Mouse (Mus musculus): Measurements from ENCODE around the gene Smok2a. TPM values are rescaled to one million over a fixed set of nuclear protein-coding genes. Genes with fewer than 3 reads are reported as not detected.
"Not testable (repeated sequence)": the region's sequence is repeated elsewhere in the genome, so short reads cannot be mapped to it uniquely, and the experiment has no call there.

Gene Smok2a
- total RNA-seq, 1 experiment from 2014 or later, result not detected

GRCm38 (mm10) chr17:13212136-13212850 is 8.7 kb upstream of the Smok2a start:
- no peak for ATAC-seq (replicated peaks; ENCODE audit: low read depth, poor library complexity, severe bottlenecking)

- no peak for ATAC-seq (replicated peaks; ENCODE audit: low read depth, poor library complexity, severe bottlenecking)
These were observed 6.8 kb upstream of the Smok2a start for GRCm38 (mm10) chr17:13214169-13214568.

DNA sequence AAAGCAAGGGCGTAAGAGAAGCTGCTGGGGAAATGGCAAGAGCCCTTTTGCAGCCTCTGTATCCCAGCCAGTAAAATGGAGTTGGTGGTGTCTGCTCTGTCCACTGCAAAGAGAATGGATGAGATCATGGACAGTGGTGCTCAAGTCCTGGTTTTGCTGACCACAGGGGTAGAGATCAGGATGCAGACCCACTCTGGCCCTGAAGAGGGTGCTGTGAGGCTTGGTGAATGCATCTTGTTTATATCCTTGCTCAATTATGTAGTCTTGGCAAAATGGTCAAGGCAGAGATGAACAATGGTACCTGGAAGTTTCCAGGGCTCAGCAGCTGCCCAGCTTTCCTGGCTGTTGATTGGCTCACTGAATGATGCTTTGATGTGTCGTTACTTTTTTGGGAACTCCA is 5.4 kb upstream of the Smok2a start:
- no peak for ATAC-seq (replicated peaks; ENCODE audit: low read depth, poor library complexity, severe bottlenecking)

- not testable (repeated sequence) for ATAC-seq (replicated peaks; ENCODE audit: low read depth, poor library complexity, severe bottlenecking)
These were observed 933 bp downstream of the Smok2a start for GRCm38 (mm10) chr17:13221921-13222320.

- ATAC-seq (replicated peaks; ENCODE audit: low read depth, poor library complexity, severe bottlenecking), result not testable (repeated sequence)
These were observed 9.0 kb downstream of the Smok2a start, which contains the start of gene Smok2b for GRCm38 (mm10) chr17:13229957-13230356. Smok2b (plus strand) TSS chr17:13230257.

- ATAC-seq (replicated peaks; ENCODE audit: low read depth, poor library complexity, severe bottlenecking), result not testable (repeated sequence)
These were observed 18.5 kb downstream of the Smok2a start for GRCm38 (mm10) chr17:13239461-13239860.

DNA sequence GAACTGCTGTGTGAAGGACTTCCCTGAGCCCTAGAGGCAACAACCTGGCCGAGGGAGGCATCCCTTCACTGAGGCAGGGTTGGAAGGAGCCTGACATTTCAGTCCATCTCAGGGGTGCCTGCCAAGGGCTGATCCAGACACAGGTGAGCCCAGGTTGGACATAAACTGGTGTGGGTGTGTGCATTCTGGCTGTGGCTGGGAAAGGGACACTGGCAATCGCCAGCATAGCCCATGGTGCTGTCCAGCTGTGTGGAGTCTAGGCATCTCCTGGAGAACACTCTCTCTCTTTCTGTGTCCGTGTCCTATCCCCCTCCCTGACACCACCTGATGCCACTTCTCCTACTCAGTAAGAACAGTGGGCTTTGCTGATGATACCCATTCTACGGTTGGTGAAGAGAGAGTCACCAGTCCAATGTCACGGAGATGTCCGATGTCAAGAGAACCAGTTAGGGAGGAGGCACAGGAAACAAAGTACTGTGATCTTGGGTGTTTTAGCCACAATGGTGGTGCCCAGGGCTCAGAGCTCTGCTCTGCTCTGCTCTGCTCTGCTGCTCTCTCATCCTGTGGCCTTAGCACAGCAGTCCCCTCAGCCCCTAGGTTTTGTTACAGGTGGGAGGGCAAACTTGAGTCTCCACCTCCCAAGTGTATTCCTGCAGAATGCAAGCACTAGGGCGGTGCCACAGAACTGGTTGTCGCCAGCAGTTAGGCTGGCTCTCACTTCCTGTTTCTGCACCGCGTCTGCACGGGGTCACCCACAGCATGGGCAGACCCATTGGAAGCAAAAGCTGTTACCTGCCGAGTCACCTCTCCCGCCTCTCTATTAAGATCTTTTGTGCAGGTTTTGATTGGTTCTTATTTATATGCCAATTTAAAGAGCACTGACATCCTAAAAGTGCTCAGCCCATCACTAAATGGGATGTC is 20.1 kb downstream of the Smok2a start:
- peak; percentile 77 for ATAC-seq (replicated peaks; ENCODE audit: low read depth, poor library complexity, severe bottlenecking)

GRCm38 (mm10) chr17:13254786-13255185 is 33.8 kb downstream of the Smok2a start:
- peak; percentile 54 for ATAC-seq (replicated peaks; ENCODE audit: low read depth, poor library complexity, severe bottlenecking)

Other genes with a start within 250 kb of the Smok2a start
- gene Wtap, start 227.0 kb upstream of the Smok2a start, total RNA-seq (2017), result 274 and 376 TPM in 2 replicates
- 77.1 and 80.1 TPM in 2 replicates for gene Sod2, start 214.3 kb upstream of the Smok2a start, total RNA-seq (2017)
- 0.73 TPM in 1 of 2 replicates, not detected in the other for gene Gpr31b, start 168.9 kb upstream of the Smok2a start, total RNA-seq (2017)
- 0.09 and 0.58 TPM in 2 replicates for gene Tcp10b, start 160.1 kb upstream of the Smok2a start, total RNA-seq (2017)
- not detected in 2 replicates for gene Unc93a, start 89.4 kb upstream of the Smok2a start, total RNA-seq (2017)
- not detected in 2 replicates for gene Smok2b, start 9.1 kb downstream of the Smok2a start, total RNA-seq (2017)
- not detected in 2 replicates for gene Tcp10c, start 133.4 kb downstream of the Smok2a start, total RNA-seq (2017)